Mouse (Mus musculus) limb, embryonic 12.5 days (tissue): Measurements from ENCODE around the gene Lgals9. TPM values are rescaled to one million over a fixed set of nuclear protein-coding genes. Genes with fewer than 3 reads are reported as not detected.
"Not testable (repeated sequence)": the region's sequence is repeated elsewhere in the genome, so short reads cannot be mapped to it uniquely, and the experiment has no call there.

ENCODE experiments used
- ATAC-seq: fragments of 200-750 bp; cut with Nextera tagmentation; 2 replicates; pipeline ENCODE4 v1.8.0; 2017; ENCODE audit warnings: low read depth, moderate TSS enrichment; ENCODE audit not compliant: insufficient number of reproducible peaks, insufficient read depth, low FRiP score, low TSS enrichment
- H3K27ac ChIP-seq: fragments of 300-500 bp; sonication (generic); 2 replicates; pipeline ENCODE4 v1.5.1; 2016; ENCODE audit warnings: mild to moderate bottlenecking, moderate library complexity
- H3K27me3 ChIP-seq: fragments of 300-500 bp; sonication (generic); 2 replicates; pipeline ENCODE4 v1.6.1; 2016; ENCODE audit warnings: mild to moderate bottlenecking, moderate library complexity
- H3K36me3 ChIP-seq: fragments of 300-500 bp; sonication (generic); 2 replicates; pipeline ENCODE4 v1.6.1; 2016; ENCODE audit warnings: mild to moderate bottlenecking, moderate library complexity
- H3K4me1 ChIP-seq: fragments of 300-500 bp; sonication (generic); replicated peaks from 2 replicates; pipeline ENCODE4 v1.6.1; 2016
- H3K4me2 ChIP-seq: fragments of 300-500 bp; sonication (generic); 2 replicates; pipeline ENCODE4 v1.6.1; 2016; ENCODE audit warnings: mild to moderate bottlenecking, moderate library complexity
- H3K4me3 ChIP-seq: fragments of 300-500 bp; sonication (generic); replicated peaks from 2 replicates; pipeline ENCODE4 v1.5.1; 2016; ENCODE audit warnings: mild to moderate bottlenecking
- H3K9ac ChIP-seq: fragments of 300-500 bp; sonication (generic); replicated peaks from 2 replicates; pipeline ENCODE4 v1.6.1; 2016; ENCODE audit warnings: mild to moderate bottlenecking, moderate library complexity
- H3K9me3 ChIP-seq: fragments of 300-500 bp; sonication (generic); 2 replicates; pipeline ENCODE4 v1.6.1; 2016; ENCODE audit warnings: mild to moderate bottlenecking, moderate library complexity
- WGBS: fragments of 180-500 bp; shearing (Covaris S2); methylation state at CpG from one replicate; pipeline ENCODE4 v1.1.7; 2016; 5-methylcytosine and 5-hydroxymethylcytosine counted together
- polyA plus RNA-seq: library from polyadenylated mRNA; unstranded; fragments of >200 nt; fragmentation: Nextera tagmentation; extraction: Ambion mirVana; gene quantifications from 2 replicates; pipeline ENCODE4 v1.2.1, GENCODE M21; 2016

Gene Lgals9
- polyA plus RNA-seq, 1 experiment from 2014 or later: 4.1 TPM

DNA sequence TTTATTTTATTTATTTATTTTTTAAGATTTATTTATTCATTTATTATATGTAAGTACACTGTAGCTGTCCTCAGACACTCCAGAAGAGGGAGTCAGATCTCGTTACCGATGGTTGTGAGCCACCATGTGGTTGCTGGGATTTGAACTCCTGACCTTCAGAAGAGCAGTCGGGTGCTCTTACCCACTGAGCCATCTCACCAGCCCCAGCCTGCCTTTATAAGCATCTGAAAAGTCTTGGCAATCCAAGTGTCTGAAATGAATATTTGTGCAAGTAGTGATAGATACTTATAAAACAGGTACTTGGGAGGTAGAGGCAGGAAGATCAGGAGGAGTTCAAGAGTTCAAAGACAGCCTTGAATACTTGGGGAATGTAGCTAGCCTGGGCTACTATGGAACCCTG lies 22.6 kb upstream of the Lgals9 start:
- ATAC-seq: not testable (repeated sequence)
- 77% methylated on average over 3 of the region's 3 CpGs for WGBS

GRCm38 (mm10) chr11:79006417-79006816 lies 21.7 kb upstream of the Lgals9 start:
- ATAC-seq: no peak
- Histone ChIP-seq H3K9me3 (no peaks in the 10 kb centered on the region), H3K4me3 (no peak overlapping the region), H3K4me1 (peaks cover 13% of the 10 kb centered on the region), H3K9ac (no peak overlapping the region), H3K36me3 (no peaks in the 10 kb centered on the region), H3K27ac (no peak overlapping the region), H3K27me3 (no peaks in the 10 kb centered on the region), H3K4me2 (no peak overlapping the region)
- 63% methylated on average over 5 of the region's 5 CpGs for WGBS

More for the DNA sequence above, 22.6 kb upstream of the Lgals9 start:
- not testable (repeated sequence) for H3K36me3 ChIP-seq, H3K4me2 ChIP-seq, H3K9me3 ChIP-seq, H3K27ac ChIP-seq, H3K27me3 ChIP-seq, H3K4me3 ChIP-seq, H3K9ac ChIP-seq
- peaks cover 13% of the 10 kb centered on the region for H3K4me1 ChIP-seq

- Histone ChIP-seq H3K36me3 (no peaks in the 10 kb centered on the region), H3K27me3 (no peaks in the 10 kb centered on the region), H3K27ac (no peak overlapping the region), H3K4me3 (no peak overlapping the region), H3K9ac (no peak overlapping the region), H3K4me1 (peaks cover 13% of the 10 kb centered on the region), H3K4me2 (no peak overlapping the region), H3K9me3 (no peaks in the 10 kb centered on the region)
- no peak for ATAC-seq
- WGBS: 88% methylated on average over 14 of the region's 14 CpGs
Measured at GRCm38 (mm10) chr11:79005578-79006394, 21.0 kb upstream of the Lgals9 start.

GRCm38 (mm10) chr11:79003769-79004638 lies 19.3 kb upstream of the Lgals9 start:
- Histone ChIP-seq H3K36me3 (no peaks in the 10 kb centered on the region), H3K9ac (no peak overlapping the region), H3K9me3 (no peaks in the 10 kb centered on the region), H3K4me2 (no peak overlapping the region), H3K4me1 (peaks cover 13% of the 10 kb centered on the region), H3K27me3 (no peaks in the 10 kb centered on the region), H3K27ac (no peak overlapping the region), H3K4me3 (no peak overlapping the region)
- ATAC-seq: no peak
- 69% methylated on average over 10 of the region's 10 CpGs for WGBS

DNA sequence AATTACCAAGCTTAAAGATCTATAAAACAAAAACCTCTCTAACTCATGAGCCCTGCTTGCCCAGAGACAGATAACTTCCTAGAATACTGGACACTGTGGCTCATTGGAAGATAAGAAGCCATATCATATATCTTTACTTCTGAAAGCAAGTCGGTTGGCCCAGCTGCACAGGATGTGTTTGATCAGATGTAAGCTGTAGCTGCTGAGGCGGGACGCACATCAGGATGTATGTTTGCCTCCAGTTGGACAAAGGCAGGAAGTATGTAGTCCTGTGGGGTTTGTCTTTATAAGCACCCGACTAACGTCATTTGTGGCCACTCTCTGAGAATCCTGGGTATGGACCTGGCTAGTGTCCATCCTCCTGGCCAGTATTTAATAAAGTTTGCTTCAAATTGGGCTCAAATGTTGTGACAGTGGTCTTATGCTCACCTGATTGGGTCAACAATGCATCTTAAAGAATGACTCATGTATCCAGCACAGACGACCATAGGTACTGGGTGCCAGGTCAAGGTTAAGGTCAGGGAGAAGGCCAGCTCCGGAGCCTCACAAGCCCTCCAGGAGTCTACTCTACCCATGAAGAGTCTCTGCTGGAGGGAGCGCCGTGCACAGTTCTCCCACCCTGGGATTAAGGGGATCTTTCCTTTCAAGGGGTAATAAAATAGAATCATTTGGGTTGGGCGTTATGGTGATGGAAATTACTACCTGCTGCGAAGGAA lies 18.5 kb upstream of the Lgals9 start:
- H3K27ac ChIP-seq: no peak overlapping the region
- H3K9ac ChIP-seq: no peak overlapping the region
- no peaks in the 10 kb centered on the region for H3K9me3 ChIP-seq
- ATAC-seq: no peak
- H3K36me3 ChIP-seq: no peaks in the 10 kb centered on the region
- H3K4me1 ChIP-seq: peaks cover 13% of the 10 kb centered on the region
- WGBS: 61% methylated on average over 11 of the region's 11 CpGs
- no peaks in the 10 kb centered on the region for H3K27me3 ChIP-seq
- no peak overlapping the region for H3K4me3 ChIP-seq
- H3K4me2 ChIP-seq: no peak overlapping the region

DNA sequence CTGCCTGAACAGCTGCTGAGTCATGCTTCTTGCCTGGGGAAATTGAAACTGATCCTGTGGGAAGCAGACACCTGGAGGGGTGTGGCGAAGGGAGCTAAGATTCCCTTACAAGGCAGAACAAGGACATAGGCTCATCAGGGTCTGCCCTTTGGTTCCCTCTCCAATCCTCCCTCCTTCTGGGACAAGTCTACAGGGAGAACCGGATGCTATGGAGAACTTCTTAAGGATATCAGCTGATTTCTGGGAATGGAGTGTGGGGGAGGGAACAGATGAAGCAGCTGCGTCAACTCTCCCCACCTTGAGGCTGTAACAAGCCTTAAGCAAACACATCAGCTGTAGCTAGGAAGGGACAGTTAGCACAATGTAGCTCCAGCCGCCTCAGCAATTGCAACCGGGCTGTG lies 17.8 kb upstream of the Lgals9 start:
- no peak overlapping the region for H3K4me2 ChIP-seq
- H3K9me3 ChIP-seq: peaks cover 2% of the 10 kb centered on the region
- H3K36me3 ChIP-seq: no peaks in the 10 kb centered on the region
- H3K27ac ChIP-seq: no peak overlapping the region; the same call in 1 of the 2 replicates
- no peak overlapping the region for H3K9ac ChIP-seq
- no peaks in the 10 kb centered on the region for H3K27me3 ChIP-seq
- no peak for ATAC-seq
- 67% methylated on average over 5 of the region's 5 CpGs for WGBS
- H3K4me1 ChIP-seq: peaks cover 13% of the 10 kb centered on the region
- no peak overlapping the region for H3K4me3 ChIP-seq

- peaks cover 8% of the 10 kb centered on the region for H3K9me3 ChIP-seq
- no peak overlapping the region; the same call in 1 of the 2 replicates for H3K27ac ChIP-seq
- WGBS: 88% methylated on average over 4 of the region's 4 CpGs
- no peak overlapping the region for H3K4me2 ChIP-seq
- no peaks in the 10 kb centered on the region for H3K36me3 ChIP-seq
- peaks cover 13% of the 10 kb centered on the region for H3K4me1 ChIP-seq
- no peak overlapping the region for H3K4me3 ChIP-seq
- no peak overlapping the region for H3K9ac ChIP-seq
- no peaks in the 10 kb centered on the region for H3K27me3 ChIP-seq
- ATAC-seq: no peak
Measured at GRCm38 (mm10) chr11:79001871-79002270, 17.1 kb upstream of the Lgals9 start.

GRCm38 (mm10) chr11:78999118-78999517 lies 14.4 kb upstream of the Lgals9 start:
- Histone ChIP-seq H3K27ac (no peak overlapping the region), H3K9ac (no peak overlapping the region), H3K4me1 (peaks cover 13% of the 10 kb centered on the region), H3K36me3 (no peaks in the 10 kb centered on the region), H3K4me2 (no peak overlapping the region), H3K27me3 (no peaks in the 10 kb centered on the region), H3K4me3 (no peak overlapping the region), H3K9me3 (peaks cover 25% of the 10 kb centered on the region)
- no peak for ATAC-seq
- WGBS: 68% methylated on average over 6 of the region's 6 CpGs

DNA sequence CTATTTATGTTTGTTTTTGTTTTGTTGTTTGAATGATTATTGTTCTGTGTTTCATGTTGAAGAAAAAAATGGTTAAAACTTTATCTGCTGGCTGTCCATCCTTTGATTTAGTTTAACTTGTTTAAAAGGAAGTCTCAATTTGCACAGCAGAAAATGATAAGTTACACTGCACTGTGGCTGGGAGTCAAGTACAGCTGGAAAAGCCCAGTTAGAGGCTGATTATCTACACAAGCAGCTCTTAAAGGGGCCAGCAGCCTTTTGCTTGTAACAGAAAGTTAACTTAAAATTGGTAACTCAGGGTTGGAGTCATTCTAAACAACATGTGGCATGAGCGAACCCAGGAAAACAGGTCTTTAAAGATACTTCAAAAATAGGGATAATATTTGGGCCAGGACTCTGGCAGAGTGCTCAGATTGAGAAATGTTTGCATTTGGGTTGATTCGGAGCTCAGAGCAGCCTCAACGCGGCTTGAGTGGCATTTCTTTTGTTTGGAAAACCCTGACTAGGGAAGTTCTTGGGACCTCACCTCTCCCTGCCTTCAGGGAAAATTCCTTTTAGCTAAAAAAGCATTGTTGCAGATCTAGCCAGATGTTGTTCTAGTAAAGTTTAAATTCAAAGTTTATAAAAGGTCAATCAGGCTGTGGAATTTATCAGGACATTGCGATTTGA lies 6.3 kb upstream of the Lgals9 start:
- not testable (repeated sequence) for H3K36me3 ChIP-seq, ATAC-seq, H3K27me3 ChIP-seq, H3K4me3 ChIP-seq, H3K9ac ChIP-seq, H3K27ac ChIP-seq, H3K4me2 ChIP-seq, H3K4me1 ChIP-seq
- 85% methylated on average over 5 of the region's 5 CpGs for WGBS
- H3K9me3 ChIP-seq: peaks cover 29% of the 10 kb centered on the region; the same call in 1 of the 2 replicates

DNA sequence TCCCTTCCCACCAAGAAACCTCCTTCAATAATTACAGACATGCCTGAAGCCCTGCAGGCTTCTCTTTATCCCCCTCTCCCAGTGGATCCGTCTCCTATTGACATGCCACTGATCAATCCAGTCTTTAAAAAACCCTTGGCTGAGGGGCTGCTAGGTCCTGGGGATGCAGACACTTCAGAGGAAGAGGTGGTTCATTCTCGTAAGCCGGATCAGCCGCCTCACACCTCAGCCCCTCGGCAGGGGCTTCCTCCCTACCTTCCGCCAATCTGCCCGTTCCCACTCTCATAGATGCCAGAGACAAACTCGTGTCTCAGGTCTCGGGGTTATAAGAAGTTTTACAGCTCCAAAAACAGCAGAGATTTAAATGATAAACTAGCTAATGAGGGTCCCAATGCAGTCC lies 5.3 kb upstream of the Lgals9 start:
- no peaks in the 10 kb centered on the region for H3K27me3 ChIP-seq
- no peak for ATAC-seq
- H3K27ac ChIP-seq: no peak overlapping the region
- WGBS: 91% methylated on average over 9 of the region's 9 CpGs
- H3K9ac ChIP-seq: no peak overlapping the region
- peaks cover 21% of the 10 kb centered on the region; the same call in 1 of the 2 replicates for H3K9me3 ChIP-seq
- H3K4me2 ChIP-seq: no peak overlapping the region
- H3K4me1 ChIP-seq: no peaks in the 10 kb centered on the region
- H3K36me3 ChIP-seq: no peaks in the 10 kb centered on the region
- H3K4me3 ChIP-seq: no peak overlapping the region
